Mouse (Mus musculus): Measurements from ENCODE around the gene Ptcra.

GRCm38 (mm10) chr17:46747806-46748205, 15.7 kb downstream of the Ptcra start:
- TF ChIP-seq MXI1 (IDR thresholded peaks at IDR 0.05; ENCODE audit: low read depth, low read length) (no peak), BHLHE40 (IDR thresholded peaks at IDR 0.05; ENCODE audit: low read depth, low read length) (no peak), MAFK (IDR thresholded peaks at IDR 0.05; ENCODE audit: insufficient replicate concordance, low read length) (no peak), E2F4 (IDR thresholded peaks at IDR 0.05; ENCODE audit: insufficient replicate concordance, low read depth, low read length) (no peak), POLR2A (IDR thresholded peaks at IDR 0.05; ENCODE audit: low read depth, low read length) (no peak), CTCF (conservative IDR thresholded peaks at IDR 0.05 in 1 of 2, IDR thresholded peaks at IDR 0.05 in 1 of 2; ENCODE audit: low read depth in 2 of 2, low read length in 2 of 2) (no peak), USF1 (IDR thresholded peaks at IDR 0.05; ENCODE audit: low read depth, low read length) (no peak), TCF12 (IDR thresholded peaks at IDR 0.05; ENCODE audit: low read depth, low read length) (no peak), ZMIZ1 (IDR thresholded peaks at IDR 0.05; ENCODE audit: low read depth, low read length) (no peak), MAZ (IDR thresholded peaks at IDR 0.05; ENCODE audit: low read depth, low read length) (no peak), JUND (conservative IDR thresholded peaks at IDR 0.05; ENCODE audit: low read depth, low read length) (no peak), ZNF384 (IDR thresholded peaks at IDR 0.05; ENCODE audit: low read depth, low read length) (no peak)
